Mouse (Mus musculus): ENCODE results near the gene Srsf6.

- TF ChIP-seq GATA1 (IDR thresholded peaks at IDR 0.05; ENCODE audit: low read length) (no peak), TAL1 (IDR thresholded peaks at IDR 0.05; ENCODE audit: low read length) (no peak)
These were observed 16.8 kb upstream of the Srsf6 start for GRCm38 (mm10) chr2:162914519-162914918.

Data from erythroblast, embryonic 14.5 days (primary cell).